Mouse (Mus musculus) neutrophil, adult 5-6 weeks (primary cell): ENCODE measurements around the gene Aurkb. TPM values are rescaled to one million over a fixed set of nuclear protein-coding genes. Genes with fewer than 3 reads are reported as not detected.
A peak's percentile ranks its signal among the peaks of the same experiment; 100 is the strongest.
"Not testable (repeated sequence)": the region's sequence is repeated elsewhere in the genome, so short reads cannot be mapped to it uniquely, and the experiment has no call there.

Experiments
- ATAC-seq: fragments of 151-379, 151-347 bp; 2 replicates; pipeline ENCODE4 v1.8.0; 2017; ENCODE audit warnings: mild to moderate bottlenecking, moderate TSS enrichment; ENCODE audit not compliant: insufficient number of reproducible peaks, poor library complexity, low FRiP score, severe bottlenecking; ENCODE audit errors: extremely low read depth
- total RNA-seq: library from RNA; stranded (forward); fragments of 200-1000 nt; gene quantifications from 2 replicates; pipeline ENCODE4 v1.2.3, GENCODE M21; 2017

Gene Aurkb
- total RNA-seq, result 4.3 and 5.5 TPM in 2 replicates

DNA sequence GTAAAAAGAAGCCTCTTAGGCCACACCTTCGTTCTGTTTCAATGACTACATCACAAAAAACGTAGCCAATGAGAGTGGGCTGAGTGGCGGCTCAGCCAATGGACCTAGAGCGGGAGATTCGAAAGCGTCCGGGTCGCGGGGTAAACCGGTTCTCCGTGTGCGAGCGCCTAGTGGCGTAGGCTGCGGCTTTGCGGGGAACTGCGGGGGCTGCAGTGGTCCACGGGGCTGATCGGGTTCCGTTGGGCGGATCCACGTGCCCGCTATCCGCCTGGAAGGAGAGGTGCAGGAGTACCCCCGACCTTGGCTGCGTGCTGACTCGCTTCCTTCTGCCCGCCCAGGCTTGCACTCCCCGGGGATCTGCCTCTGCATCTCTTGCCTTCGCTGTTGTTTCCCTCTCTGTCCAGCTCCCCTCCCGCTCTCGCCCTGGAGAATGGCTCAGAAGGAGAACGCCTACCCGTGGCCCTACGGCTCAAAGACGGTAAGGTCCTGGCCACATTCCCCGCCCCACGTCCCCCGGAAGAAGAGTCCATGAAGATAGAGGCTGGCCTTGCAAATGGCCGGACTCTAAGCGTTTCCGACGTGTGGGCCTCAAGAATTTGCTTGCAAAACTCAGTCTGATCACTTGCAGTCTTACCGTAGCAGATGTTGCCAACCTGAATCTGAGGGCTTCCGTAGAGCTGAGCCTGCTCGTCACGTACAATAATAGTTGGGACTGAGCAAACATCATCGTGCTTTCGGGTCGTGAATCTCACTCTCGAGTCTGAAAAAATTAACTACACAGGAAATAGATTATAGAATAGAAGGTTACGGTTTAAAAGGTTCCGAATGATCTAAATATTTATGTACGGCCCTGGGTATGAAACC, at the start of gene Aurkb:
TSS of gene Aurkb (plus strand) at position 117 of the 864 bp plus-strand sequence.
- ATAC-seq, result peak; percentile 83

DNA sequence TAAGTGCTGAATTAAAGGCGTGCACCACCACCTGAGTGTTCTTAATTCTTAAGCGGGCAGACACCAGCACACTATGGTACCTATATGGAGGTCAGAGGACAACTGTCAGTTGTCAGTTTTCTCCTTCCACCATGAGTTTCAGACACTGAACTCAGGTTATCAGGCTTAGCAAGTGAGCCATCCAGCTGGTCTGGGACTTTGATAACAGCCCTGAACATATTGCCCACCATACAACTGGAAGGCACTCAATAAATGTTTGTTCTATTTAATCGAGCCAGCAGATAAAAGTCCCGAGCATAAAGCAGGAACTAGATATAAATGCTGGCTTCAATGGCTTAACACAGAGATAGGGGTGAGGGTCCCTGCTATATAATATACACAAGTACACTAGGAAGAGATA, 48.4 kb upstream of the Aurkb start:
- no peak for ATAC-seq

DNA sequence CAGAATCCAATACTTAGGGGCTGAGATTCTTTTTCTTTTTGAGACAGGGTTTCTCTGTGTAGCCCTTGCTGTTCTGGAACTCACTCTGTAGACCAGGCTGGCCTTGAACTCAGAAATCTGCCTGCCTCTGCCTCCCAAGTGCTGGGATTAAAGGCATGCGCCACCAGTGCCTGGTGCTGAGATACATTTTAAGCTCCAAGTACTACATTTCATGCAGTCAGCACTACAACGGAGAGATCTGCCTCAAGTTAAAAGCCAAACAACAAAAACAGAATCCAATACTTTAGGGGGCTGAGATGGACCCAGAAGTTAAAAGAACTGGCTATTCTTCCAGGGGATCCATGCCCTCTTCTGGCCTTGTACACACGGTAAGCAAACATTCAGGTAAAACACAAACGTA, 42.7 kb upstream of the Aurkb start:
- not testable (repeated sequence) for ATAC-seq

DNA sequence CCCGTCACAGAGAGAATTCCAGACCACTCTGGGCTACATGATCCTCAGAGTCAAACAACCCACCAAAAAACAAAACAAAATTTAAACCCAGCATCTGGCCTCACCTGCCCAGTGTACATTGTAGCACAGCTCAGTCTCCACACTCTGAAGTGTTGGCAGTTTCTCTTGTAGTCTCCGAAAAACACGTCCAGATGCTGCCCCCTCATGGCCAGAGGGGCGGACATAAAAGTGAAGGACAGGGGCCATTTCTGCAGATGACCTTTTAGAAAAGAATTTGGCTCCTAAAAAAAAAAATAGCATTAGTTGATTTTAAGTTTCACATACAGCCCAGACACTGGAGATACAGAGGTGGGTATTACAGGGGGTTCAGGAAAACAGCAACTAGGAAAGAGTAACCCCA, 41.9 kb upstream of the Aurkb start:
- ATAC-seq, result no peak

DNA sequence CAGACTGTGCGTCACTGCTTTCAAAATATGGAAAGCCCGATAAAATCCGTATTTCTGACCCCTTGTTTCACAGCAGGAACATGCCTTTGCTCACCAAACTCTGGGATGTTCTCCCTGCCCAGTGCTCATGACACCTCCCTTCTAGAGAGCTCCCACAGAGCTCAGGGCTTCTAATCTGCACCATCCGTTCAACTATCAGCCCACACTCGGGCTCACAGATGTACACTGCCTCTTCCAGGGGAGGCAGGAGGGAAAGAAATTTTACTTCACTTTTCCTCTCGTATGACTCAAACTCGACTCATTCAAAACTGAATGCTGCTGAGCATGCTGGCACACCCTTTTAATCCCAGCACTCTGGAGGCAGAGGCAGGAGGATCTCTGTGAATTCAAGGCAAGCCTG, 40.3 kb upstream of the Aurkb start:
- ATAC-seq, result no peak

DNA sequence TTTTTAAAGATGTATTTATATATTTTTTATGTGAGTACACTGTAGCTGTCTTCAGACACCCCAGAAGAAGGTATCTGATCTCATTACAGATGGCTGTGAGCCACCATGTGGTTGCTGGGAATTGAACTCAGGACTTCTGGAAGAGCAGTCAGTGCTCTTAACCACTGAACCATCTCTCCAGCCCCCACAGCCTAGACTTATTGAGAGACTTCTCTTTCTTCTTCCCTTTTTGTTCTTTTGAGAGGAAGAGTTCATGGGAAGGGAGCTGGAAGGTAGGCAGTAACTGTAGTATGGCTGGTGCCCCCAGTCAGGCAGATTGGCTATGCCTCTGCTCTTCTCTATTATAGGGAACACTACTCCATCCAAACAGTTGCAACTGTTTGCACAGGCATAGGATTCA, 38.9 kb upstream of the Aurkb start:
- ATAC-seq, result not testable (repeated sequence)

DNA sequence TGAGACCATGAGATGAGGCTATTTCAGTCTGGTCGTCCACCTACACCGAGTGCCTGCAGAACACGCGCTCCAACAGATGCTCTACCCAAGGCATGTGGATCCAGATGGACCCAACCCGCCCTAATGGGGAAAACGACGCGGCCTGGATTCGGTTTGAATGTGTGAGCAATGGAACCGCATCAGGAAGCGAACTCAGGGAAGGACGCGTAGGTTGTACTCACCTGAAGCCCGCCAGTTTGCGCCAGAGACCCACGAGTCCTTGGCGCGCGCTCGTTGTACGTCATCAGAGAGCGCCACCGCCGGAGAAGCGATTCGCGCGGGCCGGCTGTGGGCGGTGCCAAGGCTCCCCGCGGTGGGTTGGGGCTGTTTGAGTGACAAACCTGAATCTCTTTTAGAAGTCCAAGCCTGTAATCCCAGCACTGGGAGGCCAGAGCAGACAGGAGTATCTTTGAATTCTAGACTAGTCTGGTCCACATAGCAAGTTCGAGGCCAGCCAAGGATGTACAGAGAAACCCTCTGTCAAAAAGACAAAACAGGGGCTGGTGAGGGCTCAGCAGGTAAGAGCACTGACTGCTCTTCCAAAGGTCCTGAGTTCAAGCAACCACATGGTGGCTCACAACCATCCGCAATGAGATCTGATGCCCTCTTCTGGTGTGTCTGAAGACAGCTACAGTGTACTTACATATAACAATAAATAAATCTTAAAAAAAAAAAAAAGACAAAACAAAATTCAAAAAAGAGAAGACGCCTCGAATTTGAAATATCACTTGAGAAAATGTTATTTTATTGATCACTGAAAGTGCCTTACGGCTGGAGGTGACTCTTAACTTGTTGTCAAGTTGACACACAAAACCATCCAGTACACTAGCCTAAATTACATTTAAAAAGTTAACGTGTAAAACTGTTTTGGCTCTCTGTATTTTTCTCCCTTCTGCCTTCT, 37.0 kb upstream of the Aurkb start, which contains the start of gene Pfas:
TSS of gene Pfas (minus strand) at position 279 of the 940 bp plus-strand sequence.
- ATAC-seq, result peak; percentile 80

DNA sequence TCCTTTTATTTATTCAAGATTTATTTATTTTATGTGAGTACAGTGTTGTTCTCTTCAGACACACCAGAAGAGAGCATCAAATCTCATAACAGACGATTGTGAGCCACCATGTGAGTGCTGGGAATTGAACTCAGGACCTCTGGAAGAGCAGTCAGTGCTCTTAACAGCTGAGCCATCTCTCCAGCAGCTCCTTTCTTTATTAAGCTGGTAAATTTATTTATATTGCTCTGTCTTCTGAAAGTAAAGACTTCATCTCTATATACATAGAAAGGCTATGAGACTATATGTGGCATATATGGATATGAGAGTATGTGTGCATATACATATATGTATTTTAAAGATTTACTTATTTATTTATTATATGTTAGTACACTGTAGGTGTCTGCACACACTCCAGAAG, 35.9 kb upstream of the Aurkb start:
- no peak for ATAC-seq

DNA sequence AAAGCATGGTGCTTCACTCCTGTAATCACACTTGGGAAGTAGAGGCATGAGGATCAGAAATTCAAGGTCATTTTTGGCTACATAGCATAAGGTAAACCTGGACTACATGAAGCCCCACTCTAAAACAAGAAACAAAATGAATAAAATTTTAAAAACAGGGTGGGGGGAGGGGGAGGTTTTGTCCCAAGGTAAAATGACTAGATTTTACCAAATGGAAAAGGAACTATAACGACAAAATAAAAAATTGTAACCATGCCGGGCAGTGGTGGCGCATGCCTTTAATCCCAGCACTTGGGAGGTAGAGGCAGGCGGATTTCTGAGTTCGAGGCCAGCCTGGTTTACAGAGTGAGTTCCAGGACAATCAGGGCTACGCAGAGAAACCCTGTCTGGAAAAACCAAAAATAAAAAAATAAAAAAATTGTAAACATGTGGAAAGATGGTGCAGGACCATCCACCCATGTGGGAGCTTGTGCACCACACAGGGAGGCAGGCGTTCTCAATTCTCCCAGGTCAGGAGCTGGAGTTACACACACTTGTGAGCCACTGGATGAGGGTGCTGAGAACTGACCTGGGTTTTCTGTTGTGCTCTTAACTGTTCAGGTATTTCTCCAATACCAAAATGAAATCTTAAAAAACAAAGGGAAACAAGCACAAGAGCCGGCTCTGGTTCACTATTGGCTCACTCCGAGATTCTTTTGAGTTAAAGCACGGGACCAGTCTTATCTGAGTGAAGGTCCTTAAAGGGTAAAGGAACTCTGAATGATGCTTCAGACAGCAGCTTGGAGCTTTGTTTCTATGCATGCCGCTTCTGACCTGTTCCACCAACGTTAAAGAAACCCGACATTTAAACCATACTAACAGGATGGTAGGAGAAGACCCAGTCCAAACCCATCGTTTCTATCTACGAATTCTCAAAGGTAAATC, 34.8 kb upstream of the Aurkb start:
- no peak for ATAC-seq

DNA sequence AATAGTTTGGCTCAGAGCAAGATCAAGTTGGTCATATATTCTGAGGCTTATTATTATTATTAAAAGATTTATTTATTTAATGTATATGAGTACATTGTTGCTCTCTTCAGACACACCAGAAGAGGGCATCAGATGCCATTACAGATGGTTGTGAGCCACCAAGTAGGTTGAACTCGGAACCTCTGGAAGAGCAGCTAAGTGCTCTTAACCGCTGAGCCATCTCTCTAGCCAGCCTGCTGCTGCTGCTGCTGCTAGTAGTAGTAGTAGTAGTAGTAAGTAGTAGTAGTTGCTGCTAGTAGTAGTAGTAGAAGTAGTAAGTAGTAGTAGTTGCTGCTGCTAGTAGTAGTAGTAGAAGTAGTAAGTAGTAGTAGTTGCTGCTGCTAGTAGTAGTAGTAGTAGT, 34.0 kb upstream of the Aurkb start:
- not testable (repeated sequence) for ATAC-seq

DNA sequence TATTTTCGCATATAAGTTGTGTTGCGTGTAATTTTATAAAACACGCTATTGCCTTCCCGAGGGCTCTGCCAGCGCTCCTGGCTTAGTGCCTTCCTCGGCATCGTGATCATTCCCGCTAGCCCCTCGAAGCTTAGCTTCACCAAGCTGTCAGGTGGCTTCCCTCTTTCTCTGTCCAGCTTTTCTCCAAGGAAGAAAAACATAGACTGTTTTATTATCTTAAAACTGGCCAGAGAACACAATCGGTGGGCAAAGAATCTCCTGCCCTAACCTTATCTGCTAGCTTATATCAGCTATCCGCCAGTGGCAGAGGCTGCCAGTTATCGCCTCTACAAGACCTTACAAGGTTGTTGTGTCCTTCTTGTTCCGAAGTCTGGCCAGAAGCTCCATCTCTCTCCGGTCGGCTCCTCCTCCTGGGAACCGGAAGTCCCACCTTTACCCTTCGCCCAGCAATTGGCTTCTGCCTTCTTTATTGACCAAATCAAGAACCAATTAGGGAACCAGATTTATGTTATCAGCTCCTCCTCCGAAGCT, 33.3 kb upstream of the Aurkb start:
- peak; percentile 66 for ATAC-seq

DNA sequence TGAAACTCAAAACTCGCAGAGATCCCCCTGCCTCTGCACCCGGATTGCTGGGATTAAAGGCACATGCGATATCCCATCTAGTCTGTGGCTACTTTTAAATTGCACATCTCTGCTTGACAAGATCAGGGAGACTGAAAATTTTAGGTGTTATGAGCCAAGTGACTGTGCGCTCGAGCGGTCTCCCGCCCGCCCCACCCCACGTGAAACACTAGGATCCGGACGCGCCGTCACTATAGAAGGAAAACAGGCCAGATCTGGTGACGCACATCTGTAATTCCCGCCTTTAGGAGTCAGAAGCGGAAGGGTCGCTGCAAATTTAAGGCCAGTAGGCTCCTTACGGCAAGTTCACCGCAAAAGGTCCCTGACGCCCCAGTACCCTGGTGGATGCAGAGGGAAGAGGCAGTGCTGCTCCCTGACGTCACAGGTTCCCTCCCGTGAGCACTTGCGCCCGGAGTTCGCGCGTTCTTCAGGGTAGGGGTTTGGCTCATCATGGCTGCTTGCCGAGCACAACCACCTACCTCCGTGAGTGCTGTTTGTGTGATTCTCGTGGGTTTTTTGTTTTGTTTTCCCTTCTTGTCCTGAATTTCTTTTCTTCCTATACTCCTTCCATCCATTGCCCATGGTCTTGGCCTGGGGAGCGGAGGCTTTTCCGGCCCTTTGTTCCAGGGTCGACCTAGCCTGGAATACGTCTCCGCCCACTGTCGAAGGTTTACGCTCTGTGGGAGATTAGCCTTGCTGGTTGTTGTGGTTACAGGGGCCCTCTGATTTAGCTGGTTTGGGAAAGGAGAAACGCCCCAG, 29.6 kb upstream of the Aurkb start, which contains the start of gene Ctc1:
TSS of gene Ctc1 (plus strand) at position 268 of the 798 bp plus-strand sequence.
- ATAC-seq, result peak; percentile 98

DNA sequence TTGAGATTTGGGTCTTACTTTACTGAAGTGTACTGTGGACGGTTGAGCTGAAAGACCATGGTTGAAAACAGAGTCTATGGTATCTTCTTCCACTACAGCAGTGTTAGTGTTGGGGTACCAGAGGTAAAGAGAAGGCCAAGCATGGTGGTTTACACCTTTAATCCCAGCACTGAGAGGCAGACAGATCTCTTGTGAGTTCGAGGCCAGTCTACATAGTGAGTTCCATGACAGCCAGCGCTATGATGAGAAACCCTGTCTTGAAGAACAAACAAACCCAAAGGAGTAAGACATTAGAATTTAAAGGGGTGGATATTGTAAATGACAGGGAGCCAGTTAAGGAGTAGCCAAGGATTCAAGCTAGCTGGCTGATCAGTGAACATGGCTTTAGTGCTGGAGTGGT, 28.7 kb upstream of the Aurkb start:
- no peak for ATAC-seq

DNA sequence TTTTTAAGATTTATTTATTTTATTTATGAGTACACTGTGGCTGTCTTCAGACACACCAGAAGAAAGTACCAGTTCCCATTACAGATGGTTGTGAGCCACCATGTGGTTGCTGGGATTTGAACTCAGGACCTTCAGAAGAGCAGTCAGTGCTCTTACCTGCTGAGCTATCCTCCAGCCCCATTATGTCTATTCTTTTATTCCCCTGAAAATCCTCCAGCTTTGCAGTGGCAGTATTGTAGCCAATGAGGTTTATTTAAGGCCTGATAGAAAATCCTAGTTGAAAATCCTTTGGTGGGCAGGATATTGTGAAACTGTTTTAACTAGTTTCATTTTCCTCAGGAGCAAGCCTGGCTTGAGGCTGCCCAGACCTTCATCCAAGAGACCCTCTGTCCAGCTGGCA, 24.8 kb upstream of the Aurkb start:
- ATAC-seq, result no peak

DNA sequence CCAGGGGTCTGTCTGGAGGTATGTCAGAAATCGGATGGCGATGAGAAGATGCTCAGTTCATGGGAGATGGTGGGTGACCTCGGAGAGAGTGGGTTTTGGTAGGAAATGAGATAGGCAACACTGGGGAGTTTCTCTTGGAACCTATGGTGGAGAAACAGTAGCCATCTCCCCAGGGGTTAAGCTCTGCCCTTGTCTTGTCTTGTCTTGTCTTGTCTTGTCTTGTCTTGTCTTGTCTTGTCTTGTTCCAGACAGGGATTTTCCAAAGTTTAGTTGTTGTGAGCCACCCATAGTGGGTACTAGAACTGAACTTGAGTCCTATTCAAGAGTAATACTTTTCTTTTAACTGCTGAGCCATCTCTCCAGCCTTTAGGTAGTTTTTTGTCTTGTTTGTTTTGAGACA, 18.9 kb upstream of the Aurkb start:
- ATAC-seq, result no peak

DNA sequence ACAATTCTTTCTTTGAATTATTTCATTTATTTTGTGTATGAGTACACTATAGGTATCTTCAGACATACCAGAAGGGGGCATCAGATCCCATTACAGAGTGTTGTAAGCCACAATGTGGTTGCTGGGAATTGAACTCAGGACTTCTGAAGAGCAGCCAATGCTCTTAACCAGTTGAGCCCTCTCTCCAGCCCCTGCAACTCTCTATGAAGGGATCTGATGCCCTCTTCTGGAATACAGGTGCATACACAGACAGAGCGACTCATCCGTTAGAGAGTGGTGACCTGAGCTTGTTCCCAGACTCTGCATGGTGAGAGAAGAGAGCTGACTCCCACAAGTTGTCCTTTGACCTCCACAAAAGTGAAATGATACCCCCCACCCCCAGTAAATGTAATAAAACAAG, 16.6 kb upstream of the Aurkb start:
- ATAC-seq, result no peak

DNA sequence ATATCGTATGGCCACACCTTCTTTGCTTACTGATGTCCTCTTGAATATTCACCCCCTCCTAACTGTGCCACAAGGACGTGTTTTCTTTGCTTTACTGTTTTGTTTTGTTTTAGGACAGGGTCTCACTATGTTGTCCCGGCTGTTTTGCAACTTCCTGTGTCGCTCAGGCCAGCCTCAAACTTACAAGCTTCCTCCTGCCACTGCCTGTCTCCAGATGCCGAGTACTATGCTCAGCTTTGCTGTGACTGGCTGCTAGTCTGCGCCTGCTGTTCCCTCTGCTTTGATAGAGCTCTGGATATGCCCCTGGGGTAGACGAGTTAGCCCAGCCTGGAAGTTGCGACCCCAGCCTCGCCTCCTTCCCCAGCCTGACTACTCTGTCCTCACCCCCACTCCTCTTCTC, 11.9 kb upstream of the Aurkb start:
- ATAC-seq, result no peak

DNA sequence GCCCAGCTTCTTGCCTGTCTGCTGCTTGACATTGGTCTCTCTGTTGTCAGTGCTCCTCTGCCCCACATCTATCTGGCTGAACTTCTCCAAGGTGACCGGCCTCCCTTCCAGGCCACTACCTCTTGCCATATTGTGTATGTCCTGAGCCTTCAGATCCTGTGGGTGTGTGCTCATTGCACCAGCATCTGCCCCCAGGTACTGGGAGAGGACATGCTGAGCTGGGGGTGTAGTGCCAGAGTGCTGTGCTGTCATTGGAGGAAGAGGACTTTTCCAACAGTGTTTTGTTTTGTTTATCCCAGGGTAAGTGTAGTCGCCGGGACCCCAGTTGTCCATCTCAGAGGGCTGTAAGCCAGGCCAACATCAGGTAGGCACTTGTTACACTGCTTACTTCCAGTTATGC, 10.9 kb upstream of the Aurkb start:
- ATAC-seq, result no peak
